Mouse (Mus musculus) heart, postnatal 0 days (tissue): Measurements from ENCODE around the gene Prr22.

Experiments
- CTCF ChIP-seq: IDR thresholded peaks from 2 replicates; pipeline ENCODE4 v1.5.1; 2016; ENCODE audit warnings: antibody characterized with exemption, control low read depth, low read depth
- EP300 ChIP-seq: IDR thresholded peaks from 2 replicates; pipeline ENCODE4 v1.6.1; 2016; ENCODE audit warnings: antibody characterized with exemption, low read depth

- TF ChIP-seq CTCF: no peak
- no peak for TF ChIP-seq EP300
These were observed 49.7 kb downstream of the Prr22 start for GRCm38 (mm10) chr17:56819694-56820111.
